Mouse (Mus musculus) left cerebral cortex, postnatal 25 days (tissue): ENCODE data around the gene Igflr1. TPM values are rescaled to one million over a fixed set of nuclear protein-coding genes. Genes with fewer than 3 reads are reported as not detected.

Experiments used
- DNase-seq, 2 experiments: peaks; one replicate each; pipeline ENCODE4 v3.0.0; 2022; ENCODE audit warnings: low spot score in 2 of 2, mixed read lengths in 1 of 2
- intact Hi-C: fragments of 180-260 bp; cut with DNase I; formaldehyde crosslinking; loops from one replicate; pipeline ENCODE4 v1.15.1; 2025
- total RNA-seq, 2 experiments: library from RNA; stranded (reverse); gene quantifications; 2 replicates each; pipeline ENCODE4 v1.2.3; 2021

Gene Igflr1
- total RNA-seq, 2 experiments from 2014 or later: 2.8 to 3.5 TPM

- intact Hi-C loops: loop anchor here (5.0 kb wide), 1 partner anchor 60 kb away; the partner anchor contains the start of gene Prodh2
- peak; percentile 97 to 99 for DNase-seq
These were observed 12.9 kb upstream of the Igflr1 start, which contains the start of the genes Hspb6 and Proser3 for GRCm38 (mm10) chr7:30552102-30553020. Gene Hspb6, plus strand, starts transcription at chr7:30552178. Gene Proser3, minus strand, starts transcription at chr7:30552299.

DNA sequence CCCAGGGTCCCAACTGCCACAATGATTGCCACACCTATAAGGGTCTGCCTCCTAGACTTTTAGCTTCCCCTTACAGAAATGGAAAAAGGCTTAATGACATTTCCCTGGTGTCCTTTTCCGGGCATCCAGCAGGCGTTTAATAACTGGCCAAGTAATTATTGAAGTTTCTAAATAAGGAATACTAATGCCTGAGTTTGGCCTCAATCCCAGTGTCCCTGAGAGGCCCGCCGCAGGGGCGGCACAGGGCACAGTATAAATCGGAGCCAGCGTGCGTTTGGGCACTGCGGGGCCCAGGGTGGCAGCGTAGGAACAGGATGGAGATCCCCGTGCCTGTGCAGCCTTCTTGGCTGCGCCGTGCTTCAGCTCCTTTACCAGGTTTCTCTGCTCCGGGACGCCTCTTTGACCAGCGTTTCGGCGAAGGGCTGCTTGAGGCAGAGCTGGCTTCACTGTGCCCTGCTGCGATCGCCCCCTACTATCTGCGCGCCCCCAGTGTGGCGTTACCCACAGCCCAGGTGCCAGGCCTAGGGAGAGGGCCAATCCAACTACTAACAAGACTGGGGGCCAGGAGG is 12.1 kb upstream of the Igflr1 start:
- intact Hi-C loops: loop anchor here (5.0 kb wide), 1 partner anchor 61 kb away; the partner anchor contains the start of gene Prodh2
- DNase-seq: peak in 1 of 2 experiments; percentile 50

DNA sequence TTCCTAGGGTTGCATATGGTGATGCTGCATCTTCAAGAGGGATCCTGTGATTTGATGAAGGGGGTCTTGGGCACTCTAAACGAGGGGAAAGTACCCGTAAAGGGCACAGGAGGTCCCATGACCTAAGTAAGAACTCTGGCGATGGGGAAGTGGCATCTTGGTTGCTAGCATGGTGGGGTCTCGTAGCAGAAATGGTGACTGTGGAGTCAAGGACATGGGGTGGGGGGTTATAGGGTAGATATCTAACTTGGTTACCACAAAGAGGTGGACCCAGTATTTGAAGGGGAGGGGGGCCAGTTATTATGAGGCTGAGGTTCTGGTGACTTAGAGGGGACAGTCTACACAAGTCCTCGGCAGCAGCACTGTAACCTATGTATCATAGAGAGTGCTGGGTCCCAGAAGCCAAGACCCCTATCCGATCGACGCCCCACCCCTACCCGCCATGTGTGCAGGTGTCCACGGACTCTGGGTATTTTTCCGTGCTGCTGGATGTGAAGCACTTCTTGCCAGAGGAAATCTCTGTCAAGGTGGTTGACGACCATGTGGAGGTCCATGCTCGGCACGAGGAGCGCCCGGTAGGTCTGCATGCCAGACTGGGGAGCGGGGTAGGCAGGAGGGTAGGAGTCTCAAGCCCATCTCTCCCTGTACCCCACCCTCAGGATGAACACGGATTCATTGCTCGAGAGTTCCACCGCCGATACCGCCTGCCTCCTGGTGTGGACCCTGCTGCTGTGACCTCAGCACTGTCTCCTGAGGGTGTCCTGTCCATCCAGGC is 11.2 kb upstream of the Igflr1 start:
- DNase-seq: no peak
- intact Hi-C loops: loop anchor here (5.0 kb wide), 1 partner anchor 62 kb away; the partner anchor contains the start of gene Prodh2

- DNase-seq: no peak
These were observed 8.2 kb upstream of the Igflr1 start for GRCm38 (mm10) chr7:30556894-30557536.

DNA sequence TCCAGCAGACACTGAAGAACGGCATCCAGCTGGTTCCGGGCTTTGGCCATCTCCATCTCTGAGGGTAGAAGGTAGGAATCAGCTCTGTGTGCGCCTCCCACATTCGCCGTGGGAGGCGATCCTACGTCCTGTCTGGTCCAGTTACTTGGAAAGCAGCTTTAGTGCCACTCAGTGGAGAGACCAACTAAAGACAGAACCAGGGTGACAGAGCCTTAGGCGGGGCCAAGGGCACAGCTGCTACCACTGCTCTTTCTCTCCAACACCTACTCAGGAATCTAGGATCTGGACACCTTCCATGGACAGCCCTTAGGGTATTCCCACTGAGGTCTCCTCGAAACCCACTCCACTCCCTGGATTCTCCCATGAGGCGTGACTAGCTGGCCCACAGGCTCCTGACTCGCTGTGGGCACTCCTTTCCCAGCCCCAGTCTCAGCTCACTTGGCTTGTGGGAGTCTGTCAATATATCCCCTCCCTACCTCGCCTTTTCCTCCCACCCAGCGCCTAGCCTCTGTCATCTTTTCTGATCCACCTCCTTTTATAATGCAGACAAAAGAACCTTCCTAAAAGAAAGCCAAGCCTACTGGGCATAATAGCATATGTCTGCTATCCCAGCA is 7.2 kb upstream of the Igflr1 start:
- intact Hi-C loops: loop anchor here (2.0 kb wide), 1 partner anchor 113 kb away; the partner anchor contains the start of gene Aplp1
- peak in 1 of 2 experiments; percentile 40 for DNase-seq

More at GRCm38 (mm10) chr7:30556894-30557536, 8.2 kb upstream of the Igflr1 start:
- intact Hi-C loops: no loop called here

GRCm38 (mm10) chr7:30558656-30559442 is 6.4 kb upstream of the Igflr1 start:
- intact Hi-C loops: loop anchor here (2.0 kb wide), 1 partner anchor 114 kb away; the partner anchor contains the start of gene Aplp1
- DNase-seq: peak in 1 of 2 experiments; percentile 39

DNA sequence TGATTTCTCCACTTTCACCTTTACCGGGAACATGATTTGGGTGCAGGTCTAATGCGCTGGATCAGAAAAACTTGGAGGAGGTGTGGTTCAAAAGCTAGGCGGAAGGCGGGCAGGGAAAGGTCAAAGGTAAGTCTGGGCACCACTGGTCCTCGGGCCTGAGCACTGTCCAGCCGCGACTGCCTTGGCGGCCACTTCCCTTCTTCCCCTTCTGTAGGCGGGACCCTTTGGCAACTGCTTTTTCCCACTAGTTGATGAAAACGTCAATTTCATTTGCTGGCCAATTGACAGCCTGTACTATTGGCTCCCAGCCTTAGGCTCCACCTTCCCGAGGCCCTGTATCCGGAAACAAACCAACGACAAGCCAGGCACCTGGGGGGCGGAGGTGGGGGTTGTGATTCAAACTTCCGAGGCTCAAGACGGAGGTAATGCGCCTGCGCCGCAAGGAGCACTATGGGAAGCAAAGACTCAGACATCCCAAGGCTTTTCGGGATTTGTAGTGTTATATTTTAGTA is 5.7 kb upstream of the Igflr1 start, which contains the start of gene Lin37:
TSS of gene Lin37 (minus strand) at position 396 of the 512 bp plus-strand sequence.
- peak; percentile 98 to 100 for DNase-seq
- intact Hi-C loops: loop anchor here (2.0 kb wide), 1 partner anchor 115 kb away; the partner anchor contains the start of gene Aplp1

DNA sequence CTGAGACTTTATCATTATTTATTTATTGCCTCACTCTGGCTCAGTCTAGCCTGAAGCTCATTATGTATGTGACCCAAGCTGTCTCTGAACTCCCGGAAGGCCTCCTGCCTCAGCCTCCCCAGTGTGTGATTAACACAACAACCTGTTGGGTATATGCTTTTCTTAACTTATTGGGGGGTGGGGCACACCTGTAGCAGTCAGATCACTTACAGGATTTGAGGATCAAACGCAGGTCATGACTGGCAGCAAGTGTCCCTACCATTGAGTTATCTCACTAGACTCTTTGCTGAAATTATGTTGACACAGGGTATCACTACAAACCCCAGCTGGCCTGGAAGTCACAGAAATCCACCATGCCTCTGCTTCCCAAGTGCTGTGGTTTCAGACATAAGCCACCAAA is 4.9 kb upstream of the Igflr1 start:
- DNase-seq: no peak
- intact Hi-C loops: no loop called here

GRCm38 (mm10) chr7:30562526-30563116 is 2.6 kb upstream of the Igflr1 start:
- peak; percentile 52 to 63 for DNase-seq
- intact Hi-C loops: loop anchor here (1.0 kb wide), 1 partner anchor 26 kb away; the partner anchor contains the start of gene Kmt2b

- intact Hi-C loops: loop anchor here (1.0 kb wide), 1 partner anchor 25 kb away; the partner anchor contains the start of gene Kmt2b
- DNase-seq: peak; percentile 95 to 98
These were observed 1.9 kb upstream of the Igflr1 start, which contains the start of the genes U2af1l4, Gm49396 and Psenen for GRCm38 (mm10) chr7:30563117-30563905. Gene U2af1l4, plus strand, starts transcription at chr7:30563301. Gene Gm49396, plus strand, starts transcription at chr7:30563344. Gene Psenen, minus strand, starts transcription at chr7:30563627.

GRCm38 (mm10) chr7:30563906-30564280 is 1.3 kb upstream of the Igflr1 start:
- no peak for DNase-seq
- intact Hi-C loops: loop anchor here (1.0 kb wide), 1 partner anchor 24 kb away; the partner anchor contains the start of gene Kmt2b

- intact Hi-C loops: no loop called here
- DNase-seq: no peak
These were observed 806 bp downstream of the Igflr1 start for GRCm38 (mm10) chr7:30566033-30566432.

DNA sequence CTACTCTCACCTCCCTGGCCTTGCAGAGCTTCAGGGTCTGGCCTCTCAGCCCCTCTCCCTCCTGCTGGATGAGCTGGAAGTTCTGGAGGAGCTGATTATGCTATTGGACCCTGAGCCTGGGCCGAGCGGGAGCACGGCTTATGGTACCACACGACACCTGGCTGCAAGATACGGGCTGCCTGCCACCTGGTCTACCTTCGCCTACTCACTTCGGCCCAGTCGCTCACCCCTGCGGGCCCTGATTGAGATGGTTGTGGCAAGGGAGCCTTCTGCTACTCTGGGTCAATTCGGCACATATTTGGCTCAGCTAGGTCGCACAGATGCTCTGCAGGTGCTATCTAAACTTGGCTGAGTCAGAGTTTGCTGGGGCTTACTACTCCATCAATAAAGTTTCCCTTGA is 2.3 kb downstream of the Igflr1 start:
- intact Hi-C loops: no loop called here
- no peak for DNase-seq

GRCm38 (mm10) chr7:30572389-30572788 is 7.2 kb downstream of the Igflr1 start:
- intact Hi-C loops: no loop called here
- no peak for DNase-seq

- DNase-seq: no peak
- intact Hi-C loops: no loop called here
These were observed 7.7 kb downstream of the Igflr1 start for GRCm38 (mm10) chr7:30572969-30573368.

- intact Hi-C loops: no loop called here
- DNase-seq: no peak
These were observed 14.7 kb downstream of the Igflr1 start for GRCm38 (mm10) chr7:30579950-30580349.
